Mouse (Mus musculus) liver (tissue): ENCODE results near the gene Bhlhe40.
A peak's percentile ranks its signal among the peaks of the same experiment; 100 is the strongest.

Experiments
- DNase-seq: peaks from one replicate; pipeline ENCODE4 v3.0.0-alpha.2; 2020; ENCODE audit warnings: mixed read lengths

Bhlhe40 gene

DNA sequence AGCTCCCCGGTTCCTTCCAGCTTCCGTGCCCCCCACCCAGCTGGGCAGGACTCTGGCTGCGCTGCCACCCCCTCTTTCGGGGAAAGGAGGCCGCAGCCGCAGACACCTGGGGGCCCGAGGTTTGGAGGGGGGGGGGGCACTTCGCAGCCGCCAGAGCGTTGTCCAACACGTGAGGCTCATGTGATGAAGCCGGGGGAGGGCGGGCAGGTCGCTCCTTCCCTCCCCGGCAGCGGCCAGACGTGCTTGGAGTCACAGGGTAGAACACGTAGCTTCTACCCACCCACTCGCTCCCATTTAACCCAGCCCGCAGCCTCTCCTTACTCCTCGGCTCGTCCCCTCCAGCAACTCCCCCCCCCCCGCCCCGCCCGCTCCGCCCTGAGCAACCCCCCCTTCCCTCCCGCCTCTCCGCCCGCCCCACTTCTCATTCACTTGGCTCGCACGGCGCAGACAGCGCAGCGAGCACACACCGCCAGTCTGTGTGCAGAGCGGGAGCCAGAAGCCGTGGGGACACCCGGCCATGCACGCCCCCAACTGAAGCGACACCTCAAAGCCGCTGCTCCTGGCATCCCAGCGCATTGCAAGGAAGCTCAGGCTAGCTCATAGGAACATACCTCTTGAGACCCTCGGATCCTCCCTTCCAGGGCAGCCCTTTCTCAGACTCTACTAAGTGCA lies at the start of gene Bhlhe40:
Gene Bhlhe40 (plus strand): TSS at position 424 of the 672 bp plus-strand sequence.
- DNase-seq: peak; percentile 81

DNA sequence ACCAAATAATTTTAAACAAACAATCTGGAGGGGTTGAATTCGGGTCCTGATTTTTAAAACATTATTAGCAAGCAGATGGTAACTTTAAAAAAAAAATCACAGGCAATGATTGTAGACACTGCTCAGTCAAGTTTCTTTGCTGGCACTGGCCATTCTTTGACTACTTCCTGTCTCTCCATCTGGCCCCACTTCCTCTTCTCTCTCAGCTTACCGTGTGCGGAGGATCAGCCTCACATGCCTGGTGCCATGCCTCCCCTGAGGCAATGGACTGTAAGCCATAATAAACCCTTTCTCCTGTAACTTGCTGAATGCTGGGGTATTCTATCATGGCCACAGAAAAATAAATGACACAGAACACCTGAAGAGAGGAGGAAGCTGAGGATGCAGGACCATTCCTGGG lies 48.8 kb upstream of the Bhlhe40 start:
- no peak for DNase-seq

- no peak for DNase-seq
These were observed 42.4 kb upstream of the Bhlhe40 start for GRCm38 (mm10) chr6:108618025-108618424.

DNA sequence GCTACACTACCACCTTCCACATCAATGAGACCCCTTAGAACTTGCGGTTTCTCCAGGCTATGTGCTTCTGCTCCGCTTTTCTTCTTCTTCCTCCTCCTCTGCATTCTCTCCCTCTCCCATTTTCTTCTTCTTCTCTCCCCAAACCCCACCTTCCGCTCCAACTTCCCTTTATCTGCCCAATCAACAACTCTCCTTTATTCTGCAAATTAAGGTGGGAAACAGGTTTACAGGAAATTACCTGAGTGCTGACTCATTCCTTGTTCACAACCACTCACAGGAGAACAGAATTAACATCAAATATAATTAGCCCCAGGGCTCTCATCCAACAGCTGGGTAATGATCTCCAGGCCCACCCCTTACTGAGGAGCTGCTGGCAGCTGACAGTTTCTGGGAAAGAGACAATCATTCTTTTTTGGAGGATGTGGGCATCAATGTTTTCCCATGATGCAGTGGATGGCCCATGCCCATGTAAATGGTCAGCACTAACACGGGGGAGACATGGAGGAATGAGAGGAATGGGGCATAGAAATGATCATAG lies 37.3 kb upstream of the Bhlhe40 start:
- no peak for DNase-seq

GRCm38 (mm10) chr6:108624915-108625314 lies 35.5 kb upstream of the Bhlhe40 start:
- no peak for DNase-seq

GRCm38 (mm10) chr6:108630701-108631100 lies 29.7 kb upstream of the Bhlhe40 start:
- no peak for DNase-seq

- DNase-seq: no peak
These were observed 22.1 kb upstream of the Bhlhe40 start for GRCm38 (mm10) chr6:108638157-108638833.

DNA sequence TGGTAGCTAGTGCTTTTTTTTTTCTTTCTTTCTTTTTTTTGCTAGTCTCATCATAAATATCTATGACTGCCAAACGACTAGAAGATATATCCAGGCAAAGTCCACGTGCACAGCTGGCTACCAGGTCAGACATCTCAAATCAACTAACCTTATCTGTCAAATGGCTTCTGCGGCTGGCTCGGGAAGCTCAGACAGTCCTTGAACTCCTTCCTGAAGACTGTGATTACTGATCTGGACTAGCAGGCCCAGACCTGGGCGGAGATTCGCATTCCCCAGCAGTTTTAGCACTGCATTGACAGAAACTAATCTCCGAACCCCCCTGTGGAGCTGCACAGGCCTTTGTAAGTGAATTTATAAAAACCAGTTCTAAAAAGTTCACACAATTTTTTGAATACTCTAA lies 18.4 kb upstream of the Bhlhe40 start:
- no peak for DNase-seq

DNA sequence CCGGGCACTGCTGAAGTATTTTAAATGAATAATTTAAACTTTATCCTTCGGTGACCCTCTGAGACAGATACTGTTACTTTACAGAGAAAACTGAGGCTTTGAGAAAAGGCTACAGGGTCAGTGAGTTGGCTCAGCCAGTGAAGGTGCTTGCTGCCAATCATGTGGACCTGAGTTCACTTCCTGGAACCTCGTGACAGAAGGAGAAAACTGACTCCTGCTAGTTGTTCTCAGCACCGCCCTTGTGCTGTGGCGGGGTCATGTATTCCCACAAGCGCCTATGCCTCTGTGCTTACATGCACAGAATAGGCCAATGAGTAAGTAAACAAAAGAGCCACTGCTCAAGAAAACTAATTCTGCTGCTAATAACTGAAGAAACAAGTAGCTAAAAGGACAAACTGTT lies 17.4 kb upstream of the Bhlhe40 start:
- no peak for DNase-seq

GRCm38 (mm10) chr6:108644311-108644710 lies 16.1 kb upstream of the Bhlhe40 start:
- DNase-seq: no peak

- no peak for DNase-seq
These were observed 13.3 kb upstream of the Bhlhe40 start for GRCm38 (mm10) chr6:108647094-108647493.

DNA sequence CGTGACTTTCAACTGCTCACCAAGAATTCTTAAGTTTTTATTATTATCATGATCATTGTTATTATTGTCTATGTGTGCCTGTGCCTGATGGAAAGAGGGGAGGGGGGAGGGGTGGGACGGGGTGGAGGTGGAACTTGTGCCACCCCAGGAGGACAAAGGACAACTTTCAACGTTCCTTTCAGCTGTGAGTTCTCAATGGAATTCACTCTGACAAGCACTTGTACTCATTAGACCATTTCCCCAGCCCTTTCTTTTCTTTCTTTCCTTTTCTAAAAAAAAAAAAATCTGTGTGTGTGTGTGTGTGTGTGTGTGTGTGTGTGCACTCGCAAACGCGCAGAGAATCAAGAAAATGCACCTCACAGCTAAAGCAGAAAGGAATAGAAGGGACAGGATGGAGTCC lies 12.4 kb upstream of the Bhlhe40 start:
- no peak for DNase-seq

DNA sequence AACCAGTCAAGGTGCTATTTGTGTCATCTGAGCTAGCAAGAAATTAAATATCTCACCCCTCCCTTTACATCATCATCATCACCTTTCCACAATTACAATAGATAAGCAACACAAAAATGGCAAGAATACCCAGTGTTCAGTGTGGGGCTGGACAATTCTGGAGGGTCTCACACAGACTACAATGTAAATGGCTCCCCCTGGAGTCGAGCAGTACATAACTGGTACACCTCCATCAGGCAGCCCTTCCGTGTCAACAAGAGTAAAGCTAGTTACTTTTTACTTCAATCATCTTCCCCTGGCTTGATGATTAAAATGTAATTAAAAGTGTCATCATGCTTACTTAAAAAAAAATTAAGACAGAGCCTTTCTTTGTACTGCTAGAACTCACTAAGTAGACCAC lies 4.6 kb upstream of the Bhlhe40 start:
- no peak for DNase-seq

DNA sequence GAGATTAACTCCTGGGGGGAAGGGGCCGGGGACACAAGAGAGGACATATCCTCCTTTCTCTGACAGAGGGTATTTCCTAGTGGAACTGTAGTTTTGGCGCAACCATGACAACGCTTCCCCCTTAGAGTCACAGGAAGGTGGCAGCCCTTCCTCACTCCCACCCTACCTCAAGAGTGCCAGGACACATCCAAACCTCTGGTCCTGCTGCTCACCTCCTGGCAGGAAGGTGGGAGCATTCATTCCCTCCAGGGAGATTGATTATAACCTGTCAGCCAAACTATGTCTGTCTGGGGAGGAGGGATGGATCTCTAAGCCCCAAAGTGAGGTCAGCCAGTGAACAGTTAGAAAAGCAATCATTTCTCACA lies 2.4 kb upstream of the Bhlhe40 start:
- no peak for DNase-seq

DNA sequence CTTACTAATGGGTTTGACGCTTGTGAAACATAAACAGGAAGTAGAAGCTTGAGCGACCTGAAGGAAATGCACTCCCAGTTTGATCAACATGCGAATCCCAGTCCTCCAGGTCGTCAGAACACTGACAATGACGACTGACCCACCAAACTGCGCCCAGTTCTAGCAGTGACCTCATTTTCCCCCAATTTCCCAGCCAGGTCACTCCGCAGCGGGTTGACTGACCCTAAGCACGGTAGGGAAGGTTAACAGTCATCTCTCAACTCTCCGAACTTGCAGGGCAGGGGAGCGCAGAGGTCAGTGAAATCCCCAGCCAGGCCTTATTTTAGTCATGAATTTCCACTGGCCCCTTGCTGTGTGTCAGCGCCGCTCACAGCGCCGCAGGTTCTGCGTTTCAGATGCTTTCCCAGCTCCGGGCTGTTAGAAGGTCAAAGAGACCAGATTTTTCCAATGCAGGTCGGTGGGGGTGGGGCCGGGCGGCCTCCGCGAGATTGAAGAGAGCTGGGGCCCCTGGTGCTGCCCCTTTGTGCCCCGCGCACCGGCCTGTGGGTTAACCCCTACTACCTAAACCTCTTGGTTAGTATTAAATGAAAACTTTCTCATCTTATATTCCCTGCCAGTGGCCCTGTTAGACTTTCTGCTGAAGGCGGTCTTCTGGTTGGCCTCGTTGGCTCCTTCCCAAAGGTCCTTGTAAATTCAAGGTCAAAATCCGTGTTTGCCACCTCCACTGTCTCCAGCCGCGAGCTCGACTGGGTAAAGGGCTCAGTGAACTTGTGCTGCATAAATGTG lies 1.8 kb upstream of the Bhlhe40 start:
- peak; percentile 44 for DNase-seq

DNA sequence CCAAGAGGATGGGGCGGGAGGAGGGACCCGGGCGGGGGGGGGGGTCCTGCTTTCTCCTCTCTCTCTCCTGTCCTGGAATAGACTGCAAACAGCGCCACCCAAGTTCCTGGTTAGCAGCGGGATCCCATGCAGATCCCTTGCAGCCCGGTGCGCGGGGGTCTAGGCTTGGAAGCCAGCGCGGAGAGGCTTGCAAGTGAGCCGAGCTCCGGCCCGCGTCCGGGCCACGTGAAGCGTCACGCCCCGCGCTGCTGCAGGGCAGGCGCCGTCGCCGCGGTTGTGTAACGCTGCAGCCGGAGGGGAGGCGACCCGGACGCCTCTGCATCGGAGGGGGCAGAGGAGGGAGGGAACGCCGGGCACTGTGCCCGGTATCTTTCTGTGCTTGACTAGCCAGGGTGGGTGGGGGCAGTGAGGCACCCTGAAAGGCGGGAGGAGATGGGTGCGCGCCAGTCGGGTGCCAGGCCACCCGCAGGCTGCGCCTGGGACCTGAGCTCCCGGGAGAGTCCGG lies 1.2 kb upstream of the Bhlhe40 start:
- peak; percentile 75 for DNase-seq

- DNase-seq: peak; percentile 77
These were observed 663 bp upstream of the Bhlhe40 start for GRCm38 (mm10) chr6:108659726-108660205.

DNA sequence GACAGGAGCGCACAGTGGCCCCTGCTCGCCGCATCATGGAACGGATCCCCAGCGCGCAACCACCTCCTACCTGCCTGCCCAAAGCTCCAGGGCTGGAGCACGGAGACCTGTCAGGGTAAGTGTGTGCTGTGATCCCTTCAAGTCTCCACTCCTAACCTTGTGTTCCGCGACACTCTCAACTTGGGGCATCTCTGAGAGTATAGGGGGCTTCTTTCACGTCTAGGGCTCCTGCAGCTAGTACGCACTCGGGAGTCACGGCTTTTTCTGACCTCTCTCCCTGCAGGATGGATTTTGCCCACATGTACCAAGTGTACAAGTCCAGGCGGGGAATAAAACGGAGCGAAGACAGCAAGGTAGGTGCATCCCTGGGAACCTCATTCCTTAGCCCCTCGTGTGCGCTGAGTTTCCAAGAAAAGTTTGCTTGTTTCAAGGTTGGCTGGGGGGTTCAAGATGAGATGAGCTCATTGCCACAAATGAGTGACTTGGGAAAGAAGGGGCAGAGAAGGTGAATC lies 505 bp downstream of the Bhlhe40 start:
- no peak for DNase-seq

DNA sequence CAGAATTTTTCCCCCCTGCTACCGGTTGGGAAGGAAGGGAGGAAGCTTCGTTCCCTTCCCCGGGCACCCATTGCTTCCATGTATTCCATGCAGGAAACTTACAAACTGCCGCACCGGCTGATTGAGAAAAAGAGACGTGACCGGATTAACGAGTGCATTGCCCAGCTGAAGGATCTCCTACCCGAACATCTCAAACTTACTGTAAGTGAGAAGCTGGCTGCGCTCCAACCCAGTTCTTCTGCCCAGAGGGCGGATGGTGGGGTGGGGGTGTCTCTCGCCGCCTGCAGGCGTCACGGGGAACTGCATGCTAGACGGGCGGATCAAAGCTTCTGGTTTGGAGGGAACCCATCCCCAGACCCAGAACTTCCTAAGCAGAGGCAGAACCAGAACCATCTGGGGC lies 983 bp downstream of the Bhlhe40 start:
- DNase-seq: peak; percentile 74

GRCm38 (mm10) chr6:108661890-108662289 lies 1.5 kb downstream of the Bhlhe40 start:
- no peak for DNase-seq

DNA sequence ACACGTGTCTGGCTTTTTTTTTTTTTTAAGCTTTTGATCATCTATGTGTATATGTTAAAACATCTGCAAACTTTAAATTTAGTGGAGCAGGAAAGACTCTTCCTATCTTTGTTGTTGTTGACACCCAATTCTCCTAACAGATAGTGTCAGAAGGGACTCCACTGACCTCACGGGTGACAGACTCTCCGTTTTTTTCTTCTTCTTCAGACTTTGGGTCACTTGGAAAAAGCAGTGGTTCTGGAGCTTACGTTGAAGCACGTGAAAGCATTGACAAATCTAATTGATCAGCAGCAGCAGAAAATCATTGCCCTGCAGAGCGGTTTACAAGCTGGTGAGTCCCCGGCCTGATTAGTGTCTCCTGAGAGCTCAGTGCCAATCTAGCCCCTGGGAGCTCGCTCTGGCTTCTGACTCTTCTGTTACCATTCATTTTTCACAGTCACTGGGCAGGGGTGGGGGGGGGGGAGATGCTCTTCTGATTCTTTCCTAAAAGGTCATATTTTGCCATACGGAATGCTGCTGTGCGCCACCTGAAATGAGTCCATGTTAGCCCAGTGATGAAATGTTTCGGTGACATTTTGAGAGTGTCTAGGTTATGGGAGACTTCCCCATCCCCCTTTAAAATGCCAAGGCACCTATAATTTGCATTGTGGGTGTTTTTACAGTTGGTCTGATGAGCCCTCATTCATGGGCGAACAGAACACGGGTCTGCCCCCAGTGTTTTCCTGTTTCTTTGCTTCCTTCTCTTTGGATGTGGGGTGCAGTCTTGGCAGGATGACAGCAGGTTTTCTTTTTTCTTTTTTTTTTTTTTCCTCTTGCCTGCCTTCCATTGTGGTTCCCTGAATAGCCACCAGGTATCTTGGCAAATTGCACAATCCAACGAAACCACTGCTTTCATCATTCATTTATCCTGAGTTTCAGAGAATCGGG lies 2.1 kb downstream of the Bhlhe40 start:
- no peak for DNase-seq
